Mouse (Mus musculus): ENCODE results near the gene Gm14327.
"Not testable (repeated sequence)": the region's sequence is repeated elsewhere in the genome, so short reads cannot be mapped to it uniquely, and the experiment has no call there.

The Gm14327 gene

GRCm38 (mm10) chr2:177897046-177897578 is at the start of gene Gm14327:
TSS of gene Gm14327 (plus strand) at chr2:177897096.
- CTCF ChIA-PET: not testable (repeated sequence)

- CTCF ChIA-PET: not testable (repeated sequence)
Observed at GRCm38 (mm10) chr2:177862254-177862653, 34.6 kb upstream of the Gm14327 start.

GRCm38 (mm10) chr2:177887743-177888142 is 9.2 kb upstream of the Gm14327 start:
- CTCF ChIA-PET: not testable (repeated sequence)

- CTCF ChIA-PET: not testable (repeated sequence)
Observed at GRCm38 (mm10) chr2:177898171-177898570, 1.3 kb downstream of the Gm14327 start.

GRCm38 (mm10) chr2:177903276-177903675 is 6.4 kb downstream of the Gm14327 start:
- CTCF ChIA-PET: not testable (repeated sequence)

- CTCF ChIA-PET: not testable (repeated sequence)
Observed at GRCm38 (mm10) chr2:177925563-177926103, 28.7 kb downstream of the Gm14327 start, which contains the start of gene Zfp972. TSS of gene Zfp972 (minus strand) at chr2:177925613.
